Mouse (Mus musculus) small intestine, adult 2 months (tissue): ENCODE data around the gene Tespa1.

Experiments used
- CTCF ChIP-seq: fragments of 200-500 bp; IDR thresholded peaks from 2 replicates; pipeline ENCODE4 v1.5.1; 2012; ENCODE audit warnings: low read depth, mild to moderate bottlenecking, control low read depth, inconsistent platforms, low read length, moderate library complexity, mixed read lengths; ENCODE audit not compliant: insufficient replicate concordance, insufficient read length; ENCODE audit errors: extremely low read depth
- POLR2A ChIP-seq: fragments of 200-500 bp; IDR thresholded peaks from 2 replicates; pipeline ENCODE4 v1.6.1; 2012; ENCODE audit warnings: low read depth, mild to moderate bottlenecking, control low read depth, inconsistent platforms, low read length, moderate library complexity

DNA sequence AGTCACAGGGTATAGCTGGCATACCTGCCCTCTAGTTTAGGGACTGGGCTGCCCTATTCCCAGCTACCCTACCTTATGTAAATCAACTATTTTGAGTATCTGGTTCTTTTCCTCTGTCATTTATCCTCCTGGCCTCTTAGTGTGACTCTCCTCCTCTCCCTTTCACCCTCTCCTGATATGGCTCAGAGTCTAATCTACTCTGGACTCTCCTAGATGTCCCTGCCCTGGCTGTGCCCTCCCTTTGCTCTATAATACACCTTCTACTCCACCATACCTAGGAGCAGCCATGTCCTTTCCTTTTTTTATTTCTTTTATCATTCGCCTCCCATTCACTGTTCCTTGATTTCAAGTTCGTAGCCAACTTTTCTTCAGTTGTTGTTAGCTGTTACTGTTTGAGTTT, 52.5 kb downstream of the Tespa1 start:
- TF ChIP-seq CTCF (no peak), POLR2A (no peak)
